Mouse (Mus musculus) embryonic facial prominence, embryonic 15.5 days (tissue): ENCODE measurements around the gene Rpl15. TPM values are rescaled to one million over a fixed set of nuclear protein-coding genes. Genes with fewer than 3 reads are reported as not detected.
"Not testable (repeated sequence)": the region's sequence is repeated elsewhere in the genome, so short reads cannot be mapped to it uniquely, and the experiment has no call there.

ENCODE experiments used
- ATAC-seq: fragments of 200-750 bp; cut with Nextera tagmentation; 2 replicates; pipeline ENCODE4 v1.8.0; 2017; ENCODE audit warnings: low read depth, moderate TSS enrichment; ENCODE audit not compliant: insufficient number of reproducible peaks, low FRiP score, low TSS enrichment
- H3K27ac ChIP-seq: fragments of 300-500 bp; sonication (generic); replicated peaks from 2 replicates; pipeline ENCODE4 v1.5.1; 2015; ENCODE audit warnings: mild to moderate bottlenecking, inconsistent platforms
- H3K27me3 ChIP-seq: fragments of 300-500 bp; sonication (generic); 2 replicates; pipeline ENCODE4 v1.6.1; 2015; ENCODE audit warnings: inconsistent platforms
- H3K36me3 ChIP-seq: fragments of 300-500 bp; sonication (generic); 2 replicates; pipeline ENCODE4 v1.6.1; 2015; ENCODE audit warnings: mild to moderate bottlenecking, inconsistent platforms
- H3K4me1 ChIP-seq: fragments of 300-500 bp; sonication (generic); 2 replicates; pipeline ENCODE4 v1.6.1; 2015; ENCODE audit warnings: inconsistent platforms
- H3K4me2 ChIP-seq: fragments of 300-500 bp; sonication (generic); replicated peaks from 2 replicates; pipeline ENCODE4 v1.6.1; 2015; ENCODE audit warnings: mild to moderate bottlenecking, inconsistent platforms
- H3K4me3 ChIP-seq: fragments of 300-500 bp; sonication (generic); replicated peaks from 2 replicates; pipeline ENCODE4 v1.5.1; 2015; ENCODE audit warnings: mild to moderate bottlenecking, inconsistent platforms
- H3K9ac ChIP-seq: fragments of 300-500 bp; sonication (generic); 2 replicates; pipeline ENCODE4 v1.6.1; 2015; ENCODE audit warnings: inconsistent platforms
- H3K9me3 ChIP-seq: fragments of 300-500 bp; sonication (generic); replicated peaks from 2 replicates; pipeline ENCODE4 v1.6.1; 2016; ENCODE audit warnings: inconsistent platforms
- WGBS: fragments of 180-500 bp; shearing (Covaris S2); methylation state at CpG from one replicate; pipeline ENCODE4 v1.1.7; 2015; 5-methylcytosine and 5-hydroxymethylcytosine counted together
- polyA plus RNA-seq: library from polyadenylated mRNA; unstranded; fragments of >200 nt; fragmentation: Nextera tagmentation; extraction: Ambion mirVana; gene quantifications from 2 replicates; pipeline ENCODE4 v1.2.1, GENCODE M21; 2015

Gene Rpl15
- polyA plus RNA-seq, 1 experiment from 2014 or later, result 399 TPM

GRCm38 (mm10) chr14:18240132-18240531 lies 31.1 kb downstream of the Rpl15 start:
- no peaks in the 10 kb centered on the region for H3K36me3 ChIP-seq
- WGBS, result 42% methylated on average over 7 of the region's 7 CpGs
- no peak overlapping the region for H3K9ac ChIP-seq
- no peaks in the 10 kb centered on the region for H3K4me1 ChIP-seq
- no peaks in the 10 kb centered on the region for H3K9me3 ChIP-seq
- no peak overlapping the region for H3K4me3 ChIP-seq
- H3K27ac ChIP-seq, result no peak overlapping the region
- H3K27me3 ChIP-seq, result no peaks in the 10 kb centered on the region
- H3K4me2 ChIP-seq, result no peak overlapping the region
- ATAC-seq, result no peak

GRCm38 (mm10) chr14:18238750-18239731 lies 32.1 kb downstream of the Rpl15 start, which contains the start of gene Nr1d2:
Gene Nr1d2, minus strand, starts transcription at chr14:18239127.
- H3K4me3 ChIP-seq, result peak within 1 kb of the TSS; percentile 85
- ATAC-seq, result peak; percentile 93
- WGBS, result under 1% methylated on average over 65 of the region's 66 CpGs

GRCm38 (mm10) chr14:18238131-18238749 lies 33.0 kb downstream of the Rpl15 start:
- ATAC-seq, result peak; percentile 94
- under 1% methylated on average over 71 of the region's 71 CpGs for whole genome bisulfite sequencing
- H3K4me3 ChIP-seq, result peak overlapping the region; percentile 85
- H3K9ac ChIP-seq, result peak overlapping the region; percentile 49
- peak overlapping the region; percentile 88 for H3K4me2 ChIP-seq
- peaks cover 5% of the 10 kb centered on the region; the same call in 1 of the 2 replicates for H3K4me1 ChIP-seq
- H3K27ac ChIP-seq, result peak overlapping the region; percentile 93
- no peaks in the 10 kb centered on the region for H3K27me3 ChIP-seq
- no peaks in the 10 kb centered on the region for H3K9me3 ChIP-seq
- H3K36me3 ChIP-seq, result no peaks in the 10 kb centered on the region

More at GRCm38 (mm10) chr14:18238750-18239731, 32.1 kb downstream of the Rpl15 start, which contains the start of gene Nr1d2:
- Histone ChIP-seq H3K4me2 (peak within 1 kb of the TSS; percentile 88), H3K36me3 (no peaks in the 10 kb centered on the region), H3K9ac (peak within 1 kb of the TSS; percentile 49), H3K27me3 (no peaks in the 10 kb centered on the region), H3K27ac (peak within 1 kb of the TSS; percentile 93), H3K4me1 (peaks cover 5% of the 10 kb centered on the region; the same call in 1 of the 2 replicates), H3K9me3 (no peaks in the 10 kb centered on the region)

DNA sequence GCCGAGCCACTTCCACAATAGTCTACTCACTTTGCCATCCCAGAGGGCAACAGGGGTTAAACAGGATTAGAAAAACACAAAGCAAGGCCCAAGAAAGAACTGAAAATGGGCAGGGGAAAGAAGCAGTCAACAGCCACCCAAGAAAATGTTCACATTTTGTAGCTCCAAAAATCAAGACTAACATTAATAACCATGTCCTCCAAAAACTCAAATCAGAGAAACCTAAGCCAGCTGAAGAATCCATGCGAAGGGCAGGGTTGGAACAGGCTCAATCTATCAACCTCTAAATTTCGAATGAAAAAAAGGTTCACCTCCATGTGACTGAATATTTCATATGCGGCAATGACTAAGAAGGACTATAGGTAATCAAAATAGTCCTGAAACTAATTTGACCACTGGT lies 33.8 kb downstream of the Rpl15 start:
- no peak overlapping the region; the same call in 1 of the 2 replicates for H3K27ac ChIP-seq
- H3K36me3 ChIP-seq, result no peaks in the 10 kb centered on the region
- H3K4me3 ChIP-seq, result peak overlapping the region; percentile 85
- no peaks in the 10 kb centered on the region for H3K9me3 ChIP-seq
- peak overlapping the region; percentile 88 for H3K4me2 ChIP-seq
- peaks cover 5% of the 10 kb centered on the region; the same call in 1 of the 2 replicates for H3K4me1 ChIP-seq
- 40% methylated on average over 4 of the region's 4 CpGs for WGBS
- no peak overlapping the region for H3K9ac ChIP-seq
- ATAC-seq, result no peak
- no peaks in the 10 kb centered on the region for H3K27me3 ChIP-seq

DNA sequence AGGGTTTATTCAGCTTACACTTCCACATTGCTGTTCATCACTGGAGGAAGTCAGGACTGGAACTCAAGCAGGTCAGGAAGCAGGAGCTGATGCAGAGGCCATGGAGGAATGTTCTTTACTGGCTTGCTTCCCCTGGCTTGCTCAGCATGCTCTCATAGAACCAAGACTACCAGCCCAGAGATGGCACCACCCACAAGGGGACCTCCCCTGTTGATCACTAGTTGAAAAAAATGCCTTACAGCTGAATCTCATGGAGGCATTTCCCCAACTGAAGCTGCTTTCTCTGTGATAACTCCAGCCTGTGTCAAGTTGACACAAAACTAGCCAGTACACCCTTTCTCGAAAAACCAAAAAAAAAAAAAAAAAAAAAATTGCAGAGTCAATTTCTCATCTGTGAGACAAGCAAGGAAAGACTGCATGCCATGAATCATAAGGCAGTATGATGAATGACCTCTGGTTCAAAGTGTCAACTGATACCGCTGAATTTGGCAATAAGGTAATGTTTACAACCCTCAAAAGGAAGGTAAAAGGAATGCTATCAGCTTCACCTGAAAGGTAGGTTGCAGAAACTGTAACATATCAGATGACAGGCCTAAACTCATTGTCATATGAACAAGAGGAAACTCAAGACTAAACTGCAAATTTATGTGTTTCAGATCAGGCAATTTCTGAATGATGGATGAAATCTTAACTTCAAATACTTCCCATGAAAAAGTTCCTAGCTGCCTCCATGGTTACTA lies 34.5 kb downstream of the Rpl15 start:
- not testable (repeated sequence) for H3K36me3 ChIP-seq, H3K4me2 ChIP-seq, ATAC-seq, H3K4me1 ChIP-seq, H3K4me3 ChIP-seq, H3K9me3 ChIP-seq, H3K27ac ChIP-seq, H3K9ac ChIP-seq, H3K27me3 ChIP-seq
- 77% methylated on average over 2 of the region's 2 CpGs for WGBS

DNA sequence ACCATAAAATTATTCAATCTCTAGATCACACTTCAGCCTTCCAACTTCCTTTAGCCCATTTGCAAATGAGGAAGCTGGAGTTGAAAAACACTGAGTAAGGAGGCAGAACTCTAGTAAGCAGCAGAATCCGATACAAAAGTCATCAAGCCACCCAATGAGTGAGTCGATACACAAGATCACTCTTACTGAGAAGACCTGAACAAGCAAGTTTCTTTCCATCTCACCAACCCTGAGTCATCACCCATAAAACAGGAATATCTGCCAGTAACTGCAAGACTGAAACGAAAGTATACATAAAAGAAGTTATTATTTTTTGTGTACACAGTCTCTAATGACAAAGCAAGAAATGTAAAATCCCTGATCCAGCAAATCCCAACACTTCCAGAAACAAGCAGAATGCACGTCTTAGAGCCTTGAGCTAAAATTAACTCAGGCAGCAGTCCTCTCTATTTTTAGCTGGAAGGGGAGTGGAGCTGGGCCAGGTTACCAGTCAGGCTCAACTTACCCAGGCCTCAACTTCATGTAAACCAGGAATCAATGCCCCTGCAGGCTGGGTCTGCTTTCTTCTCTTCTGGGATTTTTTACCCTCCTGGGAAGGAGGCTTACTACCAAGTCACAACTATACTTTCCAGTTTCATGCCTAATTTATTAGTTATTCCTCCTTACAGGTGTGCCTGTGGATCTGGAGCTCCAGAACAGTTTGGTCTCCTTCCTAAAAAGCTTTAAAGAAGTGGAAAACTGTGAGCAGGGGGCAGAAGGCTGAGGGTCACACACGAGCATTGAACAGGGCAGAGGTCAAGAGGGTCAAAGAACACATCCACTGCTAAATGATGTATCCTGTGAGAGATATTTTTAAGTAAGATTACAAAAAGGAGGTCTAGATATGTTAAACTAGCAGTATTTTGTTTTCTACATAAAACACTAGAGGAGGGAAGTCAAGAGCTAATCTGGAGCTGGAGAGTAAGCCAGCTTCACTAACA lies 36.9 kb downstream of the Rpl15 start:
- no peak for ATAC-seq
- 37% methylated on average over 5 of the region's 5 CpGs for WGBS

GRCm38 (mm10) chr14:18233076-18233475 lies 38.1 kb downstream of the Rpl15 start:
- Histone ChIP-seq H3K9me3 (no peaks in the 10 kb centered on the region), H3K36me3 (no peaks in the 10 kb centered on the region), H3K27me3 (no peaks in the 10 kb centered on the region), H3K4me3 (no peak overlapping the region), H3K4me1 (peaks cover 5% of the 10 kb centered on the region; the same call in 1 of the 2 replicates), H3K4me2 (no peak overlapping the region), H3K27ac (no peak overlapping the region), H3K9ac (no peak overlapping the region)
- 84% methylated on average over 2 of the region's 2 CpGs for WGBS
- no peak for ATAC-seq

More for the DNA sequence above, 36.9 kb downstream of the Rpl15 start:
- H3K9me3 ChIP-seq, result no peaks in the 10 kb centered on the region
- no peaks in the 10 kb centered on the region for H3K27me3 ChIP-seq
- H3K9ac ChIP-seq, result no peak overlapping the region
- no peak overlapping the region for H3K4me3 ChIP-seq
- H3K4me2 ChIP-seq, result no peak overlapping the region
- H3K36me3 ChIP-seq, result no peaks in the 10 kb centered on the region
- peaks cover 5% of the 10 kb centered on the region; the same call in 1 of the 2 replicates for H3K4me1 ChIP-seq
- H3K27ac ChIP-seq, result peak overlapping the region; percentile 63

GRCm38 (mm10) chr14:18231866-18232265 lies 39.3 kb downstream of the Rpl15 start:
- H3K9ac ChIP-seq, H3K4me2 ChIP-seq, H3K27me3 ChIP-seq, H3K36me3 ChIP-seq, ATAC-seq, H3K4me1 ChIP-seq, H3K9me3 ChIP-seq, H3K27ac ChIP-seq, H3K4me3 ChIP-seq: not testable (repeated sequence)
- WGBS, result 89% methylated on average over 8 of the region's 8 CpGs

GRCm38 (mm10) chr14:18229751-18230150 lies 41.4 kb downstream of the Rpl15 start:
- not testable (repeated sequence) for H3K9ac ChIP-seq, H3K27me3 ChIP-seq, H3K36me3 ChIP-seq, H3K9me3 ChIP-seq, H3K4me1 ChIP-seq, H3K27ac ChIP-seq, H3K4me2 ChIP-seq, H3K4me3 ChIP-seq, ATAC-seq
- WGBS, result 92% methylated on average over 10 of the region's 10 CpGs

DNA sequence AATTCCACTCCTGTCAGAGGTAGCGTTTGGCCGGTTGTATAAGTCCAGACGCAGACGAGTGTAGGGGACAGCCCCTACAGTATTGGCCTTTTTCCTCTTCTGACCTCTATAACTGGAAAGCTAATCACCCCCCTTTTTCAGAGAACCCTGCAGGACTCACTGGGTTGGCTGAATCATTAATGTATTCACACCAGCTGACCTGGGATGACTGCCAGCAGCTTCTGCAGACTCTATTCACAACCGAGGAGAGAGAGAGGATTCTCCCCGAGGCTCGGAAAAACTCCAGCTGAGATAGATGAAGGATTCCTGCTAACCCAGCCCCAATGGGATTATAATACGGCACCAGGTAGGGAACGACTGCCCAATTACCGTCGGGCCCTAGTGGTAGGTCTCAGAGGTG lies 45.0 kb downstream of the Rpl15 start:
- H3K36me3 ChIP-seq, ATAC-seq, H3K4me3 ChIP-seq, H3K9me3 ChIP-seq, H3K4me2 ChIP-seq, H3K4me1 ChIP-seq, H3K27me3 ChIP-seq, H3K9ac ChIP-seq, H3K27ac ChIP-seq: not testable (repeated sequence)
- WGBS, result 71% methylated on average over 11 of the region's 11 CpGs
